Mouse (Mus musculus): Measurements from ENCODE around the gene Grid2. TPM values are rescaled to one million over a fixed set of nuclear protein-coding genes. Genes with fewer than 3 reads are reported as not detected.

Gene Grid2
- polyA plus RNA-seq, 1 experiment from 2014 or later: 0.15 TPM

DNA sequence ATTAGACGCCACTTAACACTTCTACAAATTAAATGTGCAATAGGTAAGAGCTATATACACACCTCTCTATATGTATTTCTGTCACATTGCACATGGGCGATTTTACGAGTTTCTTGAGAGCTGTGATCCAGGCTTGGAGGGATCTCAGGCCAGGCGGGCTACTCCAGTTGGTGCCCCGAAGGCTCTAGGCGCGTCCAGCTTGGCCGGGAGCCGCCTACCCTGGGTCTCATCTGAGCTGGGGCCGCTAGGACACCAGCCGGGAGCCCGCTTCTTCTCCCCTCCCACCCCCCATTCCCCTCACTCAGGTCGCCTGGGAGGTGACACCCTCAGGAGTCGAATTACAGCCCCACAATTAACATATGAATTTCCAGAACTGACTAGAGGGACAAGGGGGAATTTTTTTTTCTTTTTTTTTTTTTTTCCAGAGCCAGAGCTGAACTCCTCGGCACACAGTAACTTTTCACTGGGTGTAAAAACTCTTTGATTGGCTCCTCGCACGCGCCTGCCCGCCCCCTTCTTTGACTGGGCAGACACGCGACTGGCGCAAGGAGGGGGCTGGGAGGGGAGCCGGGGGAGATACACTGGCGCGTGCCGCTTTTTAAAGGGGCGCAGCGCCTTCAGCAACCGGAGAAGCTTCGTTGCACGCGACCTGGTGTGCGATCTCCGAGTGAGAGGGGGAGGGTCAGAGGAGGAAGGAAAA lies 1473.0 kb downstream of the Grid2 start, which contains the start of gene Atoh1:
Gene Atoh1, plus strand, starts transcription at position 627 of the 700 bp plus-strand sequence.
- Histone ChIP-seq H3K27me3 (ENCODE audit: insufficient read depth, low read length) (peaks cover 66% of the 10 kb centered on the region), H3K4me2 (replicated peaks; ENCODE audit: low read depth, low read length) (peak within 1 kb of the TSS; percentile 56), H3K36me3 (ENCODE audit: insufficient read depth, low read length) (no peaks in the 10 kb centered on the region), H3K27ac (ENCODE audit: low read length) (no peak within 1 kb of the TSS), H3K4me3 (ENCODE audit: low read length) (peak within 1 kb of the TSS; percentile 42), H3K9ac (replicated peaks; ENCODE audit: low read length) (no peak within 1 kb of the TSS; the same call in 1 of the 2 replicates), H3K9me3 (ENCODE audit: low read length) (no peaks in the 10 kb centered on the region), H3K4me1 (ENCODE audit: insufficient read depth, low read length) (peaks cover 15% of the 10 kb centered on the region)
- WGBS: under 1% methylated on average over 34 of the region's 34 CpGs
- peak; percentile 83 for ATAC-seq (ENCODE audit: low FRiP score, low TSS enrichment)

DNA sequence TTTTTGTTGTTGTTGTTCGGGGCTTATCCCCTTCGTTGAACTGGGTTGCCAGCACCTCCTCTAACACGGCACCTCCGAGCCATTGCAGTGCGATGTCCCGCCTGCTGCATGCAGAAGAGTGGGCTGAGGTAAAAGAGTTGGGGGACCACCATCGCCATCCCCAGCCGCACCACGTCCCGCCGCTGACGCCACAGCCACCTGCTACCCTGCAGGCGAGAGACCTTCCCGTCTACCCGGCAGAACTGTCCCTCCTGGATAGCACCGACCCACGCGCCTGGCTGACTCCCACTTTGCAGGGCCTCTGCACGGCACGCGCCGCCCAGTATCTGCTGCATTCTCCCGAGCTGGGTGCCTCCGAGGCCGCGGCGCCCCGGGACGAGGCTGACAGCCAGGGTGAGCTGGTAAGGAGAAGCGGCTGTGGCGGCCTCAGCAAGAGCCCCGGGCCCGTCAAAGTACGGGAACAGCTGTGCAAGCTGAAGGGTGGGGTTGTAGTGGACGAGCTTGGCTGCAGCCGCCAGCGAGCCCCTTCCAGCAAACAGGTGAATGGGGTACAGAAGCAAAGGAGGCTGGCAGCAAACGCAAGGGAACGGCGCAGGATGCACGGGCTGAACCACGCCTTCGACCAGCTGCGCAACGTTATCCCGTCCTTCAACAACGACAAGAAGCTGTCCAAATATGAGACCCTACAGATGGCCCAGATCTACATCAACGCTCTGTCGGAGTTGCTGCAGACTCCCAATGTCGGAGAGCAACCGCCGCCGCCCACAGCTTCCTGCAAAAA lies 1473.7 kb downstream of the Grid2 start:
- peaks cover 74% of the 10 kb centered on the region for H3K27me3 ChIP-seq (ENCODE audit: insufficient read depth, low read length)
- under 1% methylated on average over 53 of the region's 53 CpGs for WGBS
- ATAC-seq (ENCODE audit: low FRiP score, low TSS enrichment): peak; percentile 66
- no peaks in the 10 kb centered on the region for H3K9me3 ChIP-seq (ENCODE audit: low read length)
- peak overlapping the region; percentile 42 for H3K4me3 ChIP-seq (ENCODE audit: low read length)
- peak overlapping the region; percentile 56 for H3K4me2 ChIP-seq (replicated peaks; ENCODE audit: low read depth, low read length)
- H3K36me3 ChIP-seq (ENCODE audit: insufficient read depth, low read length): no peaks in the 10 kb centered on the region
- no peak overlapping the region; the same call in 1 of the 2 replicates for H3K9ac ChIP-seq (replicated peaks; ENCODE audit: low read length)
- H3K4me1 ChIP-seq (ENCODE audit: insufficient read depth, low read length): peaks cover 20% of the 10 kb centered on the region
- no peak overlapping the region for H3K27ac ChIP-seq (ENCODE audit: low read length)

GRCm38 (mm10) chr6:64730030-64730429 lies 1474.4 kb downstream of the Grid2 start:
- Histone ChIP-seq H3K4me3 (ENCODE audit: low read length) (peak overlapping the region; percentile 42), H3K27ac (ENCODE audit: low read length) (no peak overlapping the region), H3K27me3 (ENCODE audit: insufficient read depth, low read length) (peaks cover 80% of the 10 kb centered on the region), H3K4me1 (ENCODE audit: insufficient read depth, low read length) (peaks cover 23% of the 10 kb centered on the region), H3K36me3 (ENCODE audit: insufficient read depth, low read length) (no peaks in the 10 kb centered on the region), H3K9ac (replicated peaks; ENCODE audit: low read length) (no peak overlapping the region; the same call in 1 of the 2 replicates), H3K4me2 (replicated peaks; ENCODE audit: low read depth, low read length) (peak overlapping the region; percentile 56), H3K9me3 (ENCODE audit: low read length) (no peaks in the 10 kb centered on the region)
- 2% methylated on average over 19 of the region's 19 CpGs for WGBS
- ATAC-seq (ENCODE audit: low FRiP score, low TSS enrichment): no peak

DNA sequence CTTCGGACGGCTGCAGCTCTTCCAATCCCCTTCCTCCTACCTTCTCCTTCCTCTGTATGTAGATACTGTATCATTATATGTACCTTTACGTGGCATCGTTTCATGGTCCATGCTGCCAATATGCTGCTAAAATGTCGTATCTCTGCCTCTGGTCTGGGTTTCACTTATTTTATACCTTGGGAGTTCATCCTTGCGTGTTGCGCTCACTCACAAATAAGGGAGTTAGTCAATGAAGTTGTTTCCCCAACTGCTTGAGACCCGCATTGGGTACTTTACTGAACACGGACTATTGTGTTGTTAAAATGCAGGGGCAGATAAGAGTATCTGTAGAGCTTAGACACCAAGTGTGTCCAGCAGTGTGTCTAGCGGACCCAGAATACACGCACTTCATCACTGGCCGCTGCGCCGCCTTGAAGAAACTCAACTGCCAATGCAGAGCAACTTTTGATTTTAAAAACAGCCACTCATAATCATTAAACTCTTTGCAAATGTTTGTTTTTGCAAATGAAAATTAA lies 1474.9 kb downstream of the Grid2 start:
- WGBS: 4% methylated on average over 14 of the region's 14 CpGs
- Histone ChIP-seq H3K9ac (replicated peaks; ENCODE audit: low read length) (no peak overlapping the region), H3K27me3 (ENCODE audit: insufficient read depth, low read length) (peaks cover 85% of the 10 kb centered on the region), H3K36me3 (ENCODE audit: insufficient read depth, low read length) (no peaks in the 10 kb centered on the region), H3K4me2 (replicated peaks; ENCODE audit: low read depth, low read length) (no peak overlapping the region), H3K9me3 (ENCODE audit: low read length) (no peaks in the 10 kb centered on the region), H3K4me1 (ENCODE audit: insufficient read depth, low read length) (peaks cover 23% of the 10 kb centered on the region), H3K4me3 (ENCODE audit: low read length) (no peak overlapping the region), H3K27ac (ENCODE audit: low read length) (no peak overlapping the region)
- ATAC-seq (ENCODE audit: low FRiP score, low TSS enrichment): no peak

GRCm38 (mm10) chr6:64731126-64731525 lies 1475.5 kb downstream of the Grid2 start:
- Histone ChIP-seq H3K4me3 (ENCODE audit: low read length) (no peak overlapping the region), H3K27ac (ENCODE audit: low read length) (no peak overlapping the region), H3K9me3 (ENCODE audit: low read length) (no peaks in the 10 kb centered on the region), H3K9ac (replicated peaks; ENCODE audit: low read length) (no peak overlapping the region), H3K4me2 (replicated peaks; ENCODE audit: low read depth, low read length) (no peak overlapping the region), H3K27me3 (ENCODE audit: insufficient read depth, low read length) (peaks cover 89% of the 10 kb centered on the region), H3K36me3 (ENCODE audit: insufficient read depth, low read length) (no peaks in the 10 kb centered on the region), H3K4me1 (ENCODE audit: insufficient read depth, low read length) (peaks cover 23% of the 10 kb centered on the region)
- ATAC-seq (ENCODE audit: low FRiP score, low TSS enrichment): no peak
- WGBS: 4% methylated on average over 7 of the region's 7 CpGs

DNA sequence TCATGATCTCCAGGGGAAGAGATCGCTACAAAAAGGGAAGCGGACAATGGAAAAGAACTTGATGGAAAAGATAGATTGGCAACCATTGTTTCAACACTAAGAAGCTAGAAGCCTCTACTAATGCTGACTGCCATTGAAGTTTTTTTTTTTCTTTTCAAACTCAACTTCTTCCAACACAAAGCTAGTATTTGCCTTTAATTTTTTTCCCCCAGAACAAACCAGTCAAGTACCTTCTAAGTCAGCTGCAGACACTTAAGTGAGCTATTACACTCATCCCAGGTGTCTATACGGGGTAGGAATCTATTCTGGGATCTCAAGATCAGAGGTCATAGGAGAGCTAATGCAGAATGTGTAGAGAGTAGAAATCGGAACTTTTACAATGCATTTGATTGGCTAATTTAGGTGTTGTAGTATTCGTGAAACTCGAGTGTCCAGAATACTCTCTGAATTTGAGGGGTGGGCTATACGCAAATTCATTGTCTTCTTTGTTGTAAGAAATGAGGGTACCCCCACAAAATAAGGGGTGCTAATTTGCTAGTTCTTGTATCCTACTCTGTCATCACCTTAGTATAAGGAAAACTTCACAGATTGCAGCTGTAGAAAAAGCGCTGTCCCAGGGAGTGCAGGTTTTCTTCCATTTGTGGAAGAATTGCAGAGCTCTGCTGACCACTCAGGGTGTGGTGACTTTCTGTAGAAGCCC lies 1476.1 kb downstream of the Grid2 start:
- Histone ChIP-seq H3K9ac (replicated peaks; ENCODE audit: low read length) (no peak overlapping the region), H3K4me2 (replicated peaks; ENCODE audit: low read depth, low read length) (no peak overlapping the region), H3K27me3 (ENCODE audit: insufficient read depth, low read length) (peaks cover 91% of the 10 kb centered on the region), H3K9me3 (ENCODE audit: low read length) (no peaks in the 10 kb centered on the region), H3K27ac (ENCODE audit: low read length) (no peak overlapping the region), H3K4me1 (ENCODE audit: insufficient read depth, low read length) (peaks cover 23% of the 10 kb centered on the region), H3K36me3 (ENCODE audit: insufficient read depth, low read length) (no peaks in the 10 kb centered on the region), H3K4me3 (ENCODE audit: low read length) (no peak overlapping the region)
- WGBS: 3% methylated on average over 8 of the region's 8 CpGs
- no peak for ATAC-seq (ENCODE audit: low FRiP score, low TSS enrichment)

DNA sequence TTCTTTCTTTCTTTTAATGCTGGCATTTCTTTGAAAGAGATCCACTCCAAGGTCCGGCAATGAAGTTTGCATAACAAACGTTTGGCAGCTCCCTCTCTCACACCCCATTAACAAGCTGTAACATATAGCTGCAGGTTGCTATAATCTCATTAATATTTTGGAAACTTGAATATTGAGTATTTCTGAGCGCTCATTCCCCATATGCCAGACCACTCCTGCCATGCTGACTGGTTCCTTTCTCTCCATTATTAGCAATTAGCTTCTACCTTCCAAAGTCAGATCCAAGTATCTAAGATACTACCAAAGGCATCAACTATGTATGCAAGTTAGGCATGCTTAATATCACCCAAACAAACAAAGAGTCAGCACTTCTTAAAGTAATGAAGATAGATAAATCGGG lies 1477.6 kb downstream of the Grid2 start:
- Histone ChIP-seq H3K4me3 (ENCODE audit: low read length) (no peak overlapping the region), H3K4me1 (ENCODE audit: insufficient read depth, low read length) (peaks cover 19% of the 10 kb centered on the region), H3K27me3 (ENCODE audit: insufficient read depth, low read length) (peaks cover 77% of the 10 kb centered on the region), H3K4me2 (replicated peaks; ENCODE audit: low read depth, low read length) (no peak overlapping the region), H3K9me3 (ENCODE audit: low read length) (no peaks in the 10 kb centered on the region), H3K9ac (replicated peaks; ENCODE audit: low read length) (no peak overlapping the region), H3K36me3 (ENCODE audit: insufficient read depth, low read length) (no peaks in the 10 kb centered on the region), H3K27ac (ENCODE audit: low read length) (no peak overlapping the region)
- WGBS: under 1% methylated on average over 4 of the region's 4 CpGs
- no peak for ATAC-seq (ENCODE audit: low FRiP score, low TSS enrichment)

- 2% methylated on average over 54 of the region's 54 CpGs for WGBS
- ATAC-seq (ENCODE audit: low FRiP score, low TSS enrichment): peak; percentile 86
- H3K4me3 ChIP-seq (ENCODE audit: low read length): peak overlapping the region; percentile 49
- H3K9me3 ChIP-seq (ENCODE audit: low read length): no peaks in the 10 kb centered on the region
- peaks cover 63% of the 10 kb centered on the region for H3K27me3 ChIP-seq (ENCODE audit: insufficient read depth, low read length)
- no peaks in the 10 kb centered on the region for H3K36me3 ChIP-seq (ENCODE audit: insufficient read depth, low read length)
- peak overlapping the region; percentile 81 for H3K4me2 ChIP-seq (replicated peaks; ENCODE audit: low read depth, low read length)
- peak overlapping the region; percentile 31; the same call in 1 of the 2 replicates for H3K9ac ChIP-seq (replicated peaks; ENCODE audit: low read length)
- H3K27ac ChIP-seq (ENCODE audit: low read length): no peak overlapping the region
- peaks cover 13% of the 10 kb centered on the region for H3K4me1 ChIP-seq (ENCODE audit: insufficient read depth, low read length)
These were observed 1479.0 kb downstream of the Grid2 start for GRCm38 (mm10) chr6:64734441-64735320.

DNA sequence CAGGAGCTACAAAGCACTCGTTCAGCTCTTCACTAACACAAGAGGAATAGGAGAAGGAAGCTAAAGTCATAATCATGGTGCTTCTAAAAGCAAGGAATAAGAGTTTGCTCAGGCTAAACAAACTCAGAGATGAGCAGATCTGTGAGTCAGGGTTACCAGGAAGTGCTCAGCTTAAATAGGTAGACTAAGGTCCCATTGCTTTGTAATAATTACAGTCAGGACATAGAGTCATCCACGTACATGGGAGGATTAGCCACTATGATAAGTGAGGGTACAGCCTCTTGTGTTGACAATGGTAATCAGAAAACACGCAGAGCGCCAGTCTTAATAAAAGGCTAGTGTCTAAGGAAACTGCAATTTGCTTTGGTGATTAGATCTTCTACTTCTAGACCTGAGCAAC lies 1480.6 kb downstream of the Grid2 start:
- Histone ChIP-seq H3K36me3 (ENCODE audit: insufficient read depth, low read length) (no peaks in the 10 kb centered on the region), H3K4me3 (ENCODE audit: low read length) (no peak overlapping the region), H3K4me2 (replicated peaks; ENCODE audit: low read depth, low read length) (no peak overlapping the region), H3K27me3 (ENCODE audit: insufficient read depth, low read length) (peaks cover 52% of the 10 kb centered on the region), H3K27ac (ENCODE audit: low read length) (no peak overlapping the region), H3K9me3 (ENCODE audit: low read length) (no peaks in the 10 kb centered on the region), H3K4me1 (ENCODE audit: insufficient read depth, low read length) (peaks cover 7% of the 10 kb centered on the region), H3K9ac (replicated peaks; ENCODE audit: low read length) (no peak overlapping the region)
- 77% methylated on average over 4 of the region's 4 CpGs for WGBS
- ATAC-seq (ENCODE audit: low FRiP score, low TSS enrichment): no peak

All from kidney, embryonic 16.5 days (tissue).